Mouse (Mus musculus) G1E (cell line): Measurements from ENCODE around the gene Tssk2. TPM values are rescaled to one million over a fixed set of nuclear protein-coding genes. Genes with fewer than 3 reads are reported as not detected.

Experiments
- ATAC-seq: 2 replicates; pipeline ENCODE4 v1.8.0; 2016; ENCODE audit warnings: mild to moderate bottlenecking; ENCODE audit not compliant: insufficient number of reproducible peaks, poor library complexity, low FRiP score, severe bottlenecking; ENCODE audit errors: extremely low read depth
- DNase-seq: peaks from one replicate; pipeline ENCODE4 v3.0.0; 2012; ENCODE audit warnings: low spot score
- H3K27me3 ChIP-seq: 2 replicates; pipeline ENCODE4 v1.6.1; 2012; ENCODE audit warnings: mild to moderate bottlenecking, low read length, inconsistent platforms; ENCODE audit not compliant: insufficient read depth
- H3K36me3 ChIP-seq: replicated peaks from 2 replicates; pipeline ENCODE3; 2012; ENCODE audit warnings: mild to moderate bottlenecking, inconsistent platforms
- H3K4me1 ChIP-seq: 2 replicates; pipeline ENCODE4 v1.6.1; 2012; ENCODE audit warnings: low read depth, low read length, inconsistent platforms, mixed read lengths; ENCODE audit not compliant: insufficient read depth
- H3K4me3 ChIP-seq: 2 replicates; pipeline ENCODE4 v1.5.1; 2012; ENCODE audit warnings: low read depth, mild to moderate bottlenecking, inconsistent platforms, low read length, moderate library complexity, mixed read lengths
- H3K9me3 ChIP-seq: replicated peaks from 2 replicates; pipeline ENCODE4 v1.6.1; 2012; ENCODE audit warnings: inconsistent platforms
- CTCF ChIP-seq: IDR thresholded peaks from 2 replicates; pipeline ENCODE4 v1.5.1; 2012; ENCODE audit warnings: low read depth, low read length, inconsistent platforms, mixed read lengths
- GATA1 ChIP-seq: IDR thresholded peaks from 2 replicates; pipeline ENCODE4 v1.6.1; 2012; ENCODE audit warnings: borderline replicate concordance, low read length, inconsistent platforms, mixed read lengths
- GATA2 ChIP-seq: IDR thresholded peaks from 2 replicates; pipeline ENCODE4 v1.6.1; 2012; ENCODE audit warnings: low read depth, low read length, inconsistent platforms, borderline replicate concordance
- POLR2AphosphoS5 ChIP-seq: IDR thresholded peaks from 2 replicates; pipeline ENCODE4 v1.6.1; 2012; ENCODE audit warnings: low read depth, low read length, inconsistent platforms; ENCODE audit not compliant: insufficient replicate concordance
- TAL1 ChIP-seq: conservative IDR thresholded peaks from 2 replicates; pipeline ENCODE4 v1.6.1; 2012; ENCODE audit warnings: low read depth, low read length, inconsistent platforms, mixed read lengths
- polyA plus RNA-seq: library from polyadenylated mRNA; stranded (reverse); fragments of >175 nt; gene quantifications from 2 replicates; pipeline ENCODE4 v1.2.3, GENCODE M21; 2012
- total RNA-seq, 2 experiments: library from RNA; stranded (forward) in 1 of 2; stranded (reverse) in 1 of 2; fragments of 200-1000 nt in 1 of 2; fragments of >200 nt in 1 of 2; fragmentation: Nextera tagmentation in 1 of 2; gene quantifications; 2 replicates each; pipeline ENCODE4 v1.2.3; 2014 to 2017

Tssk2 gene
- total and polyA plus RNA-seq, 3 experiments = not detected

DNA sequence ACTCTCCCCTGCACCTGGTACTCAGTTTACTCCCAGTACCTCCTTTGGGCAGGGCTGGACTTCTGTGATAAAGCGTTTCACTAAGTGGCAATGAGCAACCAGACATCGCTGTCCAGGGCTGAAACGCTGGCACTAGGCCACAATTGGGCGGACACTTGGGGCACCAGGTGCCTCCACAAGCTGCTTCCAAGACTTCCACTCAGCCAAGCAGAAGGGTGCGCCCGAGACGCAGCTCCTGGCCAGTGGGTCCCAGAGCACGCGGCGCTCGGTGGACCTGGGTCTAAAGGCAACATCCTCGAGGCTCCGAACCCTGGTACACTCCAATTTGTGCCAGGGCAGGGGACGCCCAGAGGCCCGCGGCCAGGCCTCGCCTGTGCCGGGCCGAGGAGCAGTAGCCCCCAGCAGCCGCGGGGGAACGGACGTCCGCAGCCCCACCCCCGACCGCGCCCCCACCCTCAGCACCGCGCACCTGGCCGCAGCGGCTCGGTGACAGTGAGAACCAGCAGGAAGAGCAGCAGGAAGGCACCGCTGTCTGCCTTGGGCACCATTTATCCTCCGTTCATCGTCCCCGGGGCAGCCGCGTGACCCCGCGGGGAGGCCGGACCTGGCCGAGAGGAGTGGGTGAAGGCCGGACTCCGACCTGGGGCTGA is 7.4 kb upstream of the Tssk2 start:
- H3K36me3 ChIP-seq = peaks cover 17% of the 10 kb centered on the region
- ATAC-seq (no peak), DNase-seq (peak; percentile 40)
- peak overlapping the region; percentile 99 for H3K4me3 ChIP-seq
- TF ChIP-seq GATA1 (no peak), GATA2 (no peak), CTCF (no peak), TAL1 (no peak), POLR2AphosphoS5 (no peak)
- peaks cover 15% of the 10 kb centered on the region for H3K27me3 ChIP-seq
- peaks cover 29% of the 10 kb centered on the region for H3K4me1 ChIP-seq
- H3K9me3 ChIP-seq = no peaks in the 10 kb centered on the region

DNA sequence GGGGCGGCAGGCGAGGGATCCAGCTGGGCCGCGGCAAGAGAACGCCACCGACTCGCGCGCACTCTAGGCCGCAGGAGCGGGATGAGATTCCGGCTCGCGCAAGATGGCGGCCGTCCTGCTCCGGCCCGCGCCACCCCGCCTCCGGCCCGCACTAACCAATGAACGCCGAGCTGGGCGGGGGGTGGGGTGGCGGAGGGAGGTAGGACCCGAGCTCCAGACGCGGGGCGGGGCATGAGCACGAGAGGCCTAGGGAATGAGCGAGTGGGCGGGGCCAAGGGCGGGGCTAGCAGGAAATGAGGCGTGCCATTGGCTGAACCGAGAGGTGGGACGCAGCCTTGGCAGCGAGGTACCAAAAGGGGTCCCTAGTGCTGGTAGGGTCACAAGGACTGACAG is 6.9 kb upstream of the Tssk2 start, which contains the start of gene Gm20518:
Gm20518 (minus strand) TSS at position 105 of the 393 bp plus-strand sequence.
- TF ChIP-seq POLR2AphosphoS5 = no peak
- no peak for TF ChIP-seq GATA1
- no peak for TF ChIP-seq CTCF
- TF ChIP-seq TAL1 = no peak
- TF ChIP-seq GATA2 = no peak
- DNase-seq = peak; percentile 100
- peaks cover 26% of the 10 kb centered on the region for H3K4me1 ChIP-seq
- ATAC-seq = peak; percentile 88
- H3K27me3 ChIP-seq = peaks cover 19% of the 10 kb centered on the region
- H3K4me3 ChIP-seq = peak within 1 kb of the TSS; percentile 99
- peaks cover 14% of the 10 kb centered on the region for H3K36me3 ChIP-seq
- H3K9me3 ChIP-seq = no peaks in the 10 kb centered on the region

DNA sequence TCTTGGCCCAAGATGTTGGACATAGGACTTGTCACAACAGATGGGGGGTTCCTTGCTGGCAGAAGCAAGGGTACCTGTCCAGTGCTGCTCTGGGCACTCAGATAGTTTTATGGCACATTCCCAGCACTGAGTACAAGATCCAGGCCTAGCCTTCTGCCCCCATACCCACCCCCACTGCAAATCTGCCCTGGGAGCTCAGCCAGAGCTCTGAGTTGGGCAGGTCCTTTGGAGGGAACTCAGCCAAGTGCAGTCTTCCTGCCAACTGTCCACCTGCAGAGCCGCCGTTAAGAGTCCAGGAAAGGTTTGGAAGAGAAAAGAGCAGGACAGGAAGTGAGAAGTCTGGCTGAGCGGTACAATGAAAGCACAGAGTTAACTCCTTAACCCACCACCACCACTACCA is 5.8 kb upstream of the Tssk2 start:
- Histone ChIP-seq H3K36me3 (peaks cover 10% of the 10 kb centered on the region), H3K27me3 (peaks cover 20% of the 10 kb centered on the region), H3K9me3 (no peaks in the 10 kb centered on the region), H3K4me3 (no peak overlapping the region), H3K4me1 (peaks cover 22% of the 10 kb centered on the region)
- ATAC-seq = no peak
- no peak for DNase-seq
- TF ChIP-seq CTCF (no peak), POLR2AphosphoS5 (no peak), GATA1 (no peak)

DNA sequence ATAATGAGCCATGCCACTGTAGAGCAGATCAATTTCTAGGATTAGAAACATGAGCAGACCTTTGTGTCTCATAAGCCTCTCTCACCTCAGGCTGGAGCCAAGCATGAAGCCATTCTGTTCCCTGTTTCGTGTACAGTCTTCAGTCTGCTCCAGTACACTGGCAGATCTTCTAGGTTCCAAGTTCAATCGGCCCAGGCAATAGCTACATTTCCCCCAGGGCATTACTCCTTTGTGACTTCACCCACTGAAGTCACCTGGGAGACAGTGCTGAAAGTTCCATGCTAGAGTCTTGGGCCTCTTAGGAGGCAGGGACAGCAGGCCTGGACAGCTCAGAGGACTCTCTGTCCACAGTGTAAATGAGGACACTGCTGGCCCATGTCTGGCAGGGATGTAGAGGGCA is 4.5 kb upstream of the Tssk2 start, which contains the start of gene Tssk1:
Tssk1 (plus strand) TSS at position 301 of the 400 bp plus-strand sequence.
- H3K27me3 ChIP-seq = peaks cover 20% of the 10 kb centered on the region
- TF ChIP-seq GATA1 = no peak
- TF ChIP-seq GATA2 = no peak
- TF ChIP-seq CTCF = no peak
- no peak for TF ChIP-seq POLR2AphosphoS5
- no peak for TF ChIP-seq TAL1
- no peaks in the 10 kb centered on the region for H3K9me3 ChIP-seq
- no peak within 1 kb of the TSS for H3K4me3 ChIP-seq
- H3K4me1 ChIP-seq = peaks cover 22% of the 10 kb centered on the region
- H3K36me3 ChIP-seq = peaks cover 21% of the 10 kb centered on the region
- ATAC-seq = no peak
- no peak for DNase-seq

DNA sequence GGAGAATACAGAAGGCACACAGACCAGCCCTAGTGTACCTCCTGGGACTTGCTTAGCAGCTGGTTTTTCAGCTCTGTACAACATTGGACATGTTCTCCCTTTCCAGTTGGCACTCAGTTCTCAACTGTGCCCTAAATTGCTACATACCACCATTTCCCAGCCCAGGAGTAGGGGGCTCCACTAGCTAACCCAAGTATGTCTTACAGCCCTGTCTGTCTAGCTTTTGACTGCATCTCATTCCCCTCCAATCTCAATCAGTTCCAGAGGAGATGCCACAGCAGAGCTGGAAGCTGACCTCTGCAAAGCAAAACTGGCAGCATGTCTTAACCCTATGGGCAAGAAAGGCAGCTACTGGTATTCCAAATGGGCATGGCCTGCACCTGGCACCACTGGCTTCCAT is 2.3 kb upstream of the Tssk2 start:
- peaks cover 20% of the 10 kb centered on the region for H3K27me3 ChIP-seq
- H3K9me3 ChIP-seq = no peaks in the 10 kb centered on the region
- H3K36me3 ChIP-seq = peaks cover 32% of the 10 kb centered on the region
- H3K4me1 ChIP-seq = peaks cover 7% of the 10 kb centered on the region
- no peak overlapping the region for H3K4me3 ChIP-seq
- TF ChIP-seq GATA2 = no peak
- ATAC-seq (no peak), DNase-seq (no peak)

DNA sequence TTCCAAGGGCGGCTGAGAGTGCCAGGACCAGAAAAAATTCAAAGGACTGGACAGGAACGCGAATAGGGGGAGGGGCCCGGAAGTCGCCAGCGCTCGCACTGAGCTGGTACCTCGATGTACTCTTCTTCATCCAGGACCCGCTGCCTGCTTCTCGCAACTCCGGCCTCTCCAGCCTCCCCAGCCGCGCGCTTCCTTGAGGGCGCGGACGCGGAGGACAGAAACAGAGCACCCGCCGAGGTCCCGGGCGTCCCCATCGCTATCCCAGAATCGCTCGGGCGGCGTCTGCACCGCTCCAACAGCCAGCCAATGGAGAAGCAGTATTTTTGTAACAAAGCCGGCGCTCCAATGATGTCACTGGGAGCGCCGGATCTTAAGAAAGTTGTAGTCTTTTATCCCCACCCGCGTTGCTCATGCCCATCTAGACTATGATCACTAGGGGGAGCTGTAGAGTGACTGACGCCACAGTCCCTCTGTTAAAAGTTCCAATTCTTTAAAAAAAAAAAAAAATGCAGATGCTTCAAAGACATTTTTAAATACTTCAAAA is 12.7 kb downstream of the Tssk2 start, which contains the start of gene Ess2:
Ess2 (minus strand) TSS at position 297 of the 544 bp plus-strand sequence.
- peaks cover 36% of the 10 kb centered on the region for H3K27me3 ChIP-seq
- DNase-seq (peak; percentile 96), ATAC-seq (peak; percentile 96)
- peaks cover 39% of the 10 kb centered on the region for H3K36me3 ChIP-seq
- H3K4me3 ChIP-seq = peak within 1 kb of the TSS; percentile 81
- H3K4me1 ChIP-seq = peaks cover 11% of the 10 kb centered on the region
- TF ChIP-seq POLR2AphosphoS5 (no peak), GATA2 (no peak), GATA1 (no peak), CTCF (0 out of 2 replicates have a peak, but pooled peaks have one; percentile 28), TAL1 (no peak)
- peaks cover 11% of the 10 kb centered on the region for H3K9me3 ChIP-seq
